Mouse (Mus musculus) heart, embryonic 15.5 days (tissue): Measurements from ENCODE around the gene Psg16. TPM values are rescaled to one million over a fixed set of nuclear protein-coding genes. Genes with fewer than 3 reads are reported as not detected.

Source experiments
- ATAC-seq: fragments of 200-750 bp; cut with Nextera tagmentation; replicated peaks from 2 replicates; pipeline ENCODE4 v1.8.0; 2017; ENCODE audit warnings: low read depth, moderate TSS enrichment; ENCODE audit not compliant: insufficient number of reproducible peaks, insufficient read depth, low FRiP score
- H3K27ac ChIP-seq: fragments of 300-500 bp; sonication (generic); 2 replicates; pipeline ENCODE4 v1.5.1; 2015; ENCODE audit warnings: mild to moderate bottlenecking, inconsistent platforms
- H3K27me3 ChIP-seq: fragments of 300-500 bp; sonication (generic); 2 replicates; pipeline ENCODE4 v1.6.1; 2015; ENCODE audit warnings: inconsistent platforms
- H3K36me3 ChIP-seq: fragments of 300-500 bp; sonication (generic); 2 replicates; pipeline ENCODE4 v1.6.1; 2015; ENCODE audit warnings: mild to moderate bottlenecking, inconsistent platforms
- H3K4me1 ChIP-seq: fragments of 300-500 bp; sonication (generic); replicated peaks from 2 replicates; pipeline ENCODE4 v1.6.1; 2015; ENCODE audit warnings: inconsistent platforms
- H3K4me2 ChIP-seq: fragments of 300-500 bp; sonication (generic); 2 replicates; pipeline ENCODE4 v1.6.1; 2015; ENCODE audit warnings: inconsistent platforms, mild to moderate bottlenecking, moderate library complexity
- H3K4me3 ChIP-seq: fragments of 300-500 bp; sonication (generic); 2 replicates; pipeline ENCODE4 v1.5.1; 2015; ENCODE audit warnings: mild to moderate bottlenecking, inconsistent platforms
- H3K9ac ChIP-seq: fragments of 300-500 bp; sonication (generic); 2 replicates; pipeline ENCODE4 v1.6.1; 2015; ENCODE audit warnings: mild to moderate bottlenecking, inconsistent platforms
- H3K9me3 ChIP-seq: fragments of 300-500 bp; sonication (generic); replicated peaks from 2 replicates; pipeline ENCODE4 v1.6.1; 2016; ENCODE audit warnings: inconsistent platforms
- WGBS: fragments of 180-500 bp; shearing (Covaris S2); methylation state at CpG from one replicate; pipeline ENCODE4 v1.1.7; 2015; ENCODE audit warnings: mixed read lengths; 5-methylcytosine and 5-hydroxymethylcytosine counted together
- polyA plus RNA-seq: library from polyadenylated mRNA; unstranded; fragments of >200 nt; fragmentation: Nextera tagmentation; extraction: Ambion mirVana; gene quantifications from 2 replicates; pipeline ENCODE4 v1.2.1, GENCODE M21; 2015

Psg16 gene
- 0.08 and 0.16 TPM in 2 replicates for polyA plus RNA-seq

GRCm38 (mm10) chr7:17073904-17074615 lies at the start of gene Psg16:
Gene Psg16, plus strand, starts transcription at chr7:17074040.
- Histone ChIP-seq H3K4me1 (no peaks in the 10 kb centered on the region), H3K27ac (no peak within 1 kb of the TSS), H3K4me2 (no peak within 1 kb of the TSS), H3K9me3 (no peaks in the 10 kb centered on the region), H3K27me3 (0 out of 2 replicates have a peak, but pooled peaks cover 3% of the 10 kb centered on the region), H3K4me3 (no peak within 1 kb of the TSS), H3K9ac (no peak within 1 kb of the TSS), H3K36me3 (no peaks in the 10 kb centered on the region)
- ATAC-seq = no peak
- WGBS = 61% methylated on average over 23 of the region's 23 CpGs

GRCm38 (mm10) chr7:17024141-17024540 lies 49.7 kb upstream of the Psg16 start:
- H3K9ac ChIP-seq = peak overlapping the region; percentile 20
- 61% methylated on average over 6 of the region's 6 CpGs for WGBS
- no peaks in the 10 kb centered on the region for H3K9me3 ChIP-seq
- H3K4me2 ChIP-seq = peak overlapping the region; percentile 78
- H3K4me3 ChIP-seq = no peak overlapping the region
- no peaks in the 10 kb centered on the region for H3K27me3 ChIP-seq
- no peak for ATAC-seq
- H3K27ac ChIP-seq = peak overlapping the region; percentile 73
- peaks cover 73% of the 10 kb centered on the region for H3K4me1 ChIP-seq
- H3K36me3 ChIP-seq = peaks cover 31% of the 10 kb centered on the region

- H3K27me3 ChIP-seq = no peaks in the 10 kb centered on the region
- peaks cover 67% of the 10 kb centered on the region for H3K4me1 ChIP-seq
- 53% methylated on average over 10 of the region's 10 CpGs for WGBS
- H3K36me3 ChIP-seq = peaks cover 25% of the 10 kb centered on the region
- peak overlapping the region; percentile 78; the same call in 1 of the 2 replicates for H3K4me2 ChIP-seq
- ATAC-seq = no peak
- no peaks in the 10 kb centered on the region for H3K9me3 ChIP-seq
- peak overlapping the region; percentile 73 for H3K27ac ChIP-seq
- peak overlapping the region; percentile 20 for H3K9ac ChIP-seq
- H3K4me3 ChIP-seq = no peak overlapping the region
Measured at GRCm38 (mm10) chr7:17024814-17025504, 48.9 kb upstream of the Psg16 start.

- H3K4me1 ChIP-seq = peaks cover 62% of the 10 kb centered on the region
- WGBS = 45% methylated on average over 4 of the region's 4 CpGs
- ATAC-seq = no peak
- no peak overlapping the region for H3K4me3 ChIP-seq
- H3K27ac ChIP-seq = peak overlapping the region; percentile 73
- peak overlapping the region; percentile 78 for H3K4me2 ChIP-seq
- no peaks in the 10 kb centered on the region for H3K9me3 ChIP-seq
- H3K9ac ChIP-seq = no peak overlapping the region
- H3K27me3 ChIP-seq = no peaks in the 10 kb centered on the region
- H3K36me3 ChIP-seq = peaks cover 19% of the 10 kb centered on the region
Measured at GRCm38 (mm10) chr7:17025505-17025894, 48.3 kb upstream of the Psg16 start.

GRCm38 (mm10) chr7:17025896-17026622 lies 47.8 kb upstream of the Psg16 start:
- no peak for ATAC-seq
- 50% methylated on average over 9 of the region's 9 CpGs for WGBS
- H3K27ac ChIP-seq = peak overlapping the region; percentile 88; the same call in 1 of the 2 replicates

GRCm38 (mm10) chr7:17026710-17027587 lies 46.9 kb upstream of the Psg16 start:
- Histone ChIP-seq H3K4me3 (peak overlapping the region; percentile 82), H3K9ac (peak overlapping the region; percentile 87), H3K36me3 (peaks cover 12% of the 10 kb centered on the region), H3K9me3 (no peaks in the 10 kb centered on the region), H3K27me3 (no peaks in the 10 kb centered on the region), H3K27ac (peak overlapping the region; percentile 88), H3K4me1 (peaks cover 57% of the 10 kb centered on the region), H3K4me2 (peak overlapping the region; percentile 78)
- WGBS = 2% methylated on average over 24 of the region's 24 CpGs
- ATAC-seq = peak; percentile 25; the same call in 1 of the 2 replicates

More at GRCm38 (mm10) chr7:17025896-17026622, 47.8 kb upstream of the Psg16 start:
- Histone ChIP-seq H3K9ac (peak overlapping the region; percentile 87), H3K4me1 (peaks cover 60% of the 10 kb centered on the region), H3K4me2 (peak overlapping the region; percentile 78), H3K9me3 (no peaks in the 10 kb centered on the region), H3K27me3 (no peaks in the 10 kb centered on the region), H3K36me3 (peaks cover 14% of the 10 kb centered on the region), H3K4me3 (peak overlapping the region; percentile 82)

GRCm38 (mm10) chr7:17027588-17028343 lies 46.1 kb upstream of the Psg16 start, which contains the start of gene Ppp5c:
Gene Ppp5c, minus strand, starts transcription at chr7:17027924.
- peak within 1 kb of the TSS; percentile 87 for H3K9ac ChIP-seq
- peak within 1 kb of the TSS; percentile 78 for H3K4me2 ChIP-seq
- H3K9me3 ChIP-seq = no peaks in the 10 kb centered on the region
- H3K4me3 ChIP-seq = peak within 1 kb of the TSS; percentile 82
- peak; percentile 78 for ATAC-seq
- H3K36me3 ChIP-seq = peaks cover 15% of the 10 kb centered on the region
- no peaks in the 10 kb centered on the region for H3K27me3 ChIP-seq
- H3K4me1 ChIP-seq = peaks cover 49% of the 10 kb centered on the region
- peak within 1 kb of the TSS; percentile 88 for H3K27ac ChIP-seq
- WGBS = under 1% methylated on average over 56 of the region's 58 CpGs

- no peak overlapping the region for H3K9ac ChIP-seq
- H3K27me3 ChIP-seq = no peaks in the 10 kb centered on the region
- peaks cover 38% of the 10 kb centered on the region for H3K4me1 ChIP-seq
- no peak overlapping the region for H3K4me2 ChIP-seq
- H3K9me3 ChIP-seq = no peaks in the 10 kb centered on the region
- no peak overlapping the region for H3K4me3 ChIP-seq
- ATAC-seq = no peak
- WGBS = 77% methylated on average over 7 of the region's 7 CpGs
- H3K36me3 ChIP-seq = peaks cover 25% of the 10 kb centered on the region
- H3K27ac ChIP-seq = peak overlapping the region; percentile 88
Measured at GRCm38 (mm10) chr7:17028923-17029322, 44.9 kb upstream of the Psg16 start.

- Histone ChIP-seq H3K9ac (no peak overlapping the region), H3K27me3 (no peaks in the 10 kb centered on the region), H3K4me1 (peaks cover 25% of the 10 kb centered on the region), H3K27ac (no peak overlapping the region), H3K4me3 (no peak overlapping the region), H3K4me2 (no peak overlapping the region), H3K36me3 (peaks cover 38% of the 10 kb centered on the region), H3K9me3 (no peaks in the 10 kb centered on the region)
- ATAC-seq = no peak
- WGBS = 61% methylated on average over 7 of the region's 7 CpGs
Measured at GRCm38 (mm10) chr7:17030239-17030638, 43.6 kb upstream of the Psg16 start.
